Mouse (Mus musculus) heart, adult 2 months (tissue): ENCODE data around the gene Fam214a. TPM values are rescaled to one million over a fixed set of nuclear protein-coding genes. Genes with fewer than 3 reads are reported as not detected.

Experiments
- DNase-seq, 2 experiments: peaks; one replicate each; pipeline ENCODE4 v3.0.0; 2021
- H3K27ac ChIP-seq: fragments of 200-600 bp; 2 replicates; pipeline ENCODE4 v1.8.1; 2022
- H3K27me3 ChIP-seq: fragments of 200-500 bp; 2 replicates; pipeline ENCODE4 v1.6.1; 2012; ENCODE audit warnings: mild to moderate bottlenecking, low read length, inconsistent platforms, mixed read lengths; ENCODE audit not compliant: control insufficient read depth, insufficient read depth
- H3K36me3 ChIP-seq: fragments of 200-500 bp; 2 replicates; pipeline ENCODE4 v1.6.1; 2012; ENCODE audit warnings: low read length, inconsistent platforms; ENCODE audit not compliant: control insufficient read depth, insufficient read depth
- H3K4me1 ChIP-seq: fragments of 200-500 bp; 2 replicates; pipeline ENCODE4 v1.6.1; 2011; ENCODE audit warnings: low read length; ENCODE audit not compliant: control insufficient read depth, insufficient read depth
- H3K4me3 ChIP-seq: fragments of 200-600 bp; 2 replicates; pipeline ENCODE4 v1.8.1; 2022
- H3K79me2 ChIP-seq: fragments of 200-500 bp; replicated peaks from 2 replicates; pipeline ENCODE4 v1.6.1; 2012; ENCODE audit warnings: mild to moderate bottlenecking, inconsistent platforms, low read length, moderate library complexity, mixed read lengths; ENCODE audit not compliant: control insufficient read depth, insufficient read depth
- H3K9ac ChIP-seq: fragments of 200-500 bp; 2 replicates; pipeline ENCODE4 v1.6.1; 2012; ENCODE audit warnings: low read depth, mild to moderate bottlenecking, control low read depth, inconsistent platforms, low read length, mixed read lengths
- CTCF ChIP-seq: fragments of 200-600 bp; IDR thresholded peaks from 2 replicates; pipeline ENCODE4 v1.8.1; 2022; ENCODE audit warnings: antibody characterized with exemption, mild to moderate bottlenecking, moderate library complexity
- EP300 ChIP-seq: fragments of 200-500 bp; IDR thresholded peaks from 2 replicates; pipeline ENCODE4 v1.6.1; 2011; ENCODE audit warnings: low read depth, low read length, control low read depth; ENCODE audit not compliant: insufficient read depth
- POLR2A ChIP-seq: fragments of 200-500 bp; IDR thresholded peaks from 2 replicates; pipeline ENCODE4 v1.6.1; 2011; ENCODE audit warnings: mild to moderate bottlenecking, low read depth, low read length, control low read depth; ENCODE audit not compliant: insufficient read depth
- WGBS: fragments of 180-500 bp; shearing (Covaris S2); methylation state at CpG from one replicate; pipeline ENCODE4 v1.1.7; 2018; 5-methylcytosine and 5-hydroxymethylcytosine counted together
- intact Hi-C: fragments of 180-260 bp; cut with DNase I; formaldehyde crosslinking; loops from one replicate; pipeline ENCODE4 v1.15.1; 2025
- long read RNA-seq: library from polyadenylated mRNA; stranded (forward); transcript quantifications from one replicate; pipeline ENCODE4 v2.0.0, GENCODE M21; 2021
- polyA plus RNA-seq: library from polyadenylated mRNA; depleted of rRNA; stranded (reverse); fragments of >200 nt; gene quantifications from 2 replicates; pipeline ENCODE4 v1.2.3, GENCODE M21; 2012; rRNA removed
- total RNA-seq, 2 experiments: library from RNA; stranded (reverse); gene quantifications; 2 replicates each; pipeline ENCODE4 v1.2.3; 2021

The Fam214a gene
- total RNA-seq (10 to 100 TPM; 20.6 to 30.2 TPM), polyA plus RNA-seq (10.7 and 16.5 TPM in 2 replicates)
- long read RNA-seq, full-length matches to known transcripts = 7 of 18 reads
- long read RNA-seq, partial matches to known transcripts = 8 of 18 reads
- long read RNA-seq, other reads (novel, unspliced or antisense) = 3 of 18 reads

- intact Hi-C loops = loop anchor here (1.0 to 5.0 kb wide), 4 partner anchors 21 to 84 kb away; partner anchors contain the start of gene Arpp19
- WGBS = under 1% methylated on average over 59 of the region's 59 CpGs
These were observed at the start of gene Fam214a for GRCm38 (mm10) chr9:74952756-74953247. Gene Fam214a, plus strand, starts transcription at chr9:74952884.

GRCm38 (mm10) chr9:74904866-74905508 lies 47.7 kb upstream of the Fam214a start:
- peak; percentile 58 to 59 for DNase-seq
- Histone ChIP-seq H3K79me2 (no peaks in the 10 kb centered on the region), H3K9ac (no peak overlapping the region), H3K4me3 (no peak overlapping the region), H3K36me3 (no peaks in the 10 kb centered on the region), H3K27ac (no peak overlapping the region), H3K4me1 (no peaks in the 10 kb centered on the region; the same call in 1 of the 2 replicates), H3K27me3 (no peaks in the 10 kb centered on the region)
- 3% methylated on average over 7 of the region's 7 CpGs for WGBS
- intact Hi-C loops = loop anchor here (5.0 to 10.0 kb wide), 5 partner anchors 47 to 380 kb away; partner anchors contain the start of genes Arpp19 and Fam214a
- TF ChIP-seq POLR2A (no peak), CTCF (peak; percentile 83), EP300 (no peak)

More at GRCm38 (mm10) chr9:74952756-74953247, at the start of gene Fam214a:
- Histone ChIP-seq H3K4me3 (peak within 1 kb of the TSS; percentile 98), H3K36me3 (peaks cover 14% of the 10 kb centered on the region), H3K4me1 (peaks cover 1% of the 10 kb centered on the region; the same call in 1 of the 2 replicates), H3K79me2 (no peaks in the 10 kb centered on the region), H3K27me3 (no peaks in the 10 kb centered on the region), H3K9ac (peak within 1 kb of the TSS; percentile 68), H3K27ac (peak within 1 kb of the TSS; percentile 98)
- DNase-seq = peak; percentile 93 to 94
- TF ChIP-seq EP300 (peak; percentile 73; the same call in 1 of the 2 replicates), CTCF (no peak), POLR2A (peak; percentile 93)

GRCm38 (mm10) chr9:74906951-74907350 lies 45.7 kb upstream of the Fam214a start:
- Histone ChIP-seq H3K27ac (no peak overlapping the region), H3K9ac (no peak overlapping the region), H3K79me2 (no peaks in the 10 kb centered on the region), H3K27me3 (no peaks in the 10 kb centered on the region), H3K4me1 (no peaks in the 10 kb centered on the region; the same call in 1 of the 2 replicates), H3K4me3 (no peak overlapping the region), H3K36me3 (no peaks in the 10 kb centered on the region)
- 26% methylated on average over 4 of the region's 4 CpGs for WGBS
- peak in 1 of 2 experiments; percentile 12 for DNase-seq
- intact Hi-C loops = loop anchor here (5.0 to 10.0 kb wide), 5 partner anchors 45 to 378 kb away; partner anchors contain the start of genes Arpp19 and Fam214a
- TF ChIP-seq CTCF (no peak), POLR2A (no peak), EP300 (no peak)

GRCm38 (mm10) chr9:74909245-74909644 lies 43.4 kb upstream of the Fam214a start:
- 32% methylated on average over 15 of the region's 15 CpGs for WGBS
- DNase-seq = peak; percentile 59 to 64
- no peaks in the 10 kb centered on the region; the same call in 1 of the 2 replicates for H3K4me1 ChIP-seq
- H3K36me3 ChIP-seq = no peaks in the 10 kb centered on the region
- H3K4me3 ChIP-seq = no peak overlapping the region
- no peaks in the 10 kb centered on the region for H3K79me2 ChIP-seq
- TF ChIP-seq CTCF (no peak), POLR2A (no peak), EP300 (no peak)
- H3K27me3 ChIP-seq = no peaks in the 10 kb centered on the region
- peak overlapping the region; percentile 11 for H3K27ac ChIP-seq
- H3K9ac ChIP-seq = 0 out of 2 replicates have a peak overlapping the region, but pooled peaks have one; percentile 26
- intact Hi-C loops = loop anchor here (5.0 to 10.0 kb wide), 5 partner anchors 43 to 376 kb away; partner anchors contain the start of genes Arpp19 and Fam214a

- no peak for TF ChIP-seq EP300
- TF ChIP-seq CTCF = no peak
- no peak for TF ChIP-seq POLR2A
- no peak overlapping the region for H3K4me3 ChIP-seq
- no peaks in the 10 kb centered on the region for H3K4me1 ChIP-seq
- intact Hi-C loops = no loop called here
- no peak for DNase-seq
- no peaks in the 10 kb centered on the region for H3K36me3 ChIP-seq
- no peaks in the 10 kb centered on the region for H3K79me2 ChIP-seq
- no peaks in the 10 kb centered on the region for H3K27me3 ChIP-seq
- no peak overlapping the region for H3K9ac ChIP-seq
- no peak overlapping the region for H3K27ac ChIP-seq
- 58% methylated on average over 6 of the region's 6 CpGs for WGBS
These were observed 42.4 kb upstream of the Fam214a start for GRCm38 (mm10) chr9:74910226-74910759.
